Mouse (Mus musculus) forebrain, embryonic 15.5 days (tissue): ENCODE measurements around the gene Ahdc1. TPM values are rescaled to one million over a fixed set of nuclear protein-coding genes. Genes with fewer than 3 reads are reported as not detected.

Source experiments
- ATAC-seq: fragments of 200-750 bp; cut with Nextera tagmentation; replicated peaks from 2 replicates; pipeline ENCODE4 v1.8.0; 2017; ENCODE audit warnings: mild to moderate bottlenecking, moderate TSS enrichment, moderate library complexity
- H3K27ac ChIP-seq: fragments of 300-500 bp; sonication (generic); replicated peaks from 2 replicates; pipeline ENCODE4 v1.5.1; 2015; ENCODE audit warnings: mild to moderate bottlenecking, inconsistent platforms
- H3K27me3 ChIP-seq: fragments of 300-500 bp; sonication (generic); 2 replicates; pipeline ENCODE4 v1.6.1; 2015; ENCODE audit warnings: inconsistent platforms
- H3K36me3 ChIP-seq: fragments of 300-500 bp; sonication (generic); 2 replicates; pipeline ENCODE4 v1.6.1; 2015; ENCODE audit warnings: mild to moderate bottlenecking, inconsistent platforms
- H3K4me1 ChIP-seq: fragments of 300-500 bp; sonication (generic); 2 replicates; pipeline ENCODE4 v1.6.1; 2015; ENCODE audit warnings: inconsistent platforms
- H3K4me2 ChIP-seq: fragments of 300-500 bp; sonication (generic); replicated peaks from 2 replicates; pipeline ENCODE4 v1.6.1; 2015; ENCODE audit warnings: mild to moderate bottlenecking, inconsistent platforms
- H3K4me3 ChIP-seq: fragments of 300-500 bp; sonication (generic); 2 replicates; pipeline ENCODE4 v1.5.1; 2015; ENCODE audit warnings: mild to moderate bottlenecking, inconsistent platforms
- H3K9ac ChIP-seq: fragments of 300-500 bp; sonication (generic); replicated peaks from 2 replicates; pipeline ENCODE4 v1.6.1; 2015; ENCODE audit warnings: mild to moderate bottlenecking, inconsistent platforms
- H3K9me3 ChIP-seq: fragments of 300-500 bp; sonication (generic); 2 replicates; pipeline ENCODE4 v1.6.1; 2016; ENCODE audit warnings: inconsistent platforms
- WGBS: fragments of 180-500 bp; shearing (Covaris S2); methylation state at CpG from one replicate; pipeline ENCODE4 v1.1.7; 2015; ENCODE audit warnings: mixed read lengths; 5-methylcytosine and 5-hydroxymethylcytosine counted together
- polyA plus RNA-seq: library from polyadenylated mRNA; unstranded; fragments of >200 nt; fragmentation: Nextera tagmentation; extraction: Ambion mirVana; gene quantifications from 2 replicates; pipeline ENCODE4 v1.2.1, GENCODE M21; 2015

The Ahdc1 gene
- polyA plus RNA-seq, 1 experiment from 2014 or later: 14.2 TPM

DNA sequence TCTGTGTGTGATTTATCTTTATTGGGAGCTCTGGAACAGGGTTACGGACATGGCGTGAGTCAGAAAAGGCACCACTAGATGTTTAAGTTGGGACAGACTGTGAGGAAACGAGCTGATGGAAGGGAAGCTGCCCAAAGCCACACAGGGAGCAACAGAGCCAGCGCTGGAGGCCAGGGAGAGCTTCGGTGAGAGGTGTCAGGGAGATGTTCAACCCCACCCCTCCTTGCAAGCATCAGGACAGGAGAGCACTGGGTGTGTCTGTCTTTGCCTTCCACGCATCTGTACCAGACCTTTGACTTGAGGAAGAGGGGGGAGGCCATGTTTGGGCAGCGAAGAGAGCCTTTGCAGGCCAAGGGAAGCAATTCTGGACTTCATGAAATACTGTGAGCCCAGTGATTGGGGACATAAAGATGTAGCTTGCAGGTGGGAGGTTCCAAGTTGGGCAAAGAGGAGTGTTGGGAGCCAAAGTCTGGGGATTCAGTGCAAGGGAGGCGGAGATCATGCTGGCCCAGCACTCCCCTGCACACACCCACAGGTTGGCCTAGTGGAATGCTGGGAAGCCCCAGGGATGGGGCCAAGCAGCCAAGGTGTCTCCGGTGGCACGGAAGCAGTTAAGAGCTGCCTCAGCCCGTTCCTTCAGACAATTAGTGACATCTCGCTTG lies 35.8 kb downstream of the Ahdc1 start:
- Histone ChIP-seq H3K27ac (peak overlapping the region; percentile 80), H3K4me1 (peaks cover 98% of the 10 kb centered on the region), H3K27me3 (no peaks in the 10 kb centered on the region), H3K36me3 (no peaks in the 10 kb centered on the region), H3K9me3 (no peaks in the 10 kb centered on the region), H3K4me3 (no peak overlapping the region), H3K9ac (0 out of 2 replicates have a peak overlapping the region, but pooled peaks have one; percentile 13), H3K4me2 (peak overlapping the region; percentile 5; the same call in 1 of the 2 replicates)
- WGBS: 34% methylated on average over 12 of the region's 12 CpGs
- no peak for ATAC-seq

- H3K4me3 ChIP-seq: no peak overlapping the region
- WGBS: 11% methylated on average over 15 of the region's 16 CpGs
Measured at GRCm38 (mm10) chr4:133047353-133048105, 36.5 kb downstream of the Ahdc1 start.

GRCm38 (mm10) chr4:133049071-133049920 lies 38.2 kb downstream of the Ahdc1 start:
- H3K9ac ChIP-seq: no peak overlapping the region
- no peaks in the 10 kb centered on the region for H3K36me3 ChIP-seq
- peak overlapping the region; percentile 80 for H3K27ac ChIP-seq
- H3K9me3 ChIP-seq: no peaks in the 10 kb centered on the region
- no peak overlapping the region for H3K4me3 ChIP-seq
- 0 out of 2 replicates have a peak, but pooled peaks have one; percentile 9 for ATAC-seq
- H3K4me2 ChIP-seq: no peak overlapping the region
- H3K4me1 ChIP-seq: peaks cover 81% of the 10 kb centered on the region
- 54% methylated on average over 19 of the region's 19 CpGs for WGBS
- H3K27me3 ChIP-seq: no peaks in the 10 kb centered on the region

More at GRCm38 (mm10) chr4:133047353-133048105, 36.5 kb downstream of the Ahdc1 start:
- Histone ChIP-seq H3K4me1 (peaks cover 98% of the 10 kb centered on the region), H3K27ac (peak overlapping the region; percentile 80), H3K9ac (peak overlapping the region; percentile 13; the same call in 1 of the 2 replicates), H3K9me3 (no peaks in the 10 kb centered on the region), H3K36me3 (no peaks in the 10 kb centered on the region), H3K27me3 (no peaks in the 10 kb centered on the region), H3K4me2 (peak overlapping the region; percentile 5; the same call in 1 of the 2 replicates)
- no peak for ATAC-seq

DNA sequence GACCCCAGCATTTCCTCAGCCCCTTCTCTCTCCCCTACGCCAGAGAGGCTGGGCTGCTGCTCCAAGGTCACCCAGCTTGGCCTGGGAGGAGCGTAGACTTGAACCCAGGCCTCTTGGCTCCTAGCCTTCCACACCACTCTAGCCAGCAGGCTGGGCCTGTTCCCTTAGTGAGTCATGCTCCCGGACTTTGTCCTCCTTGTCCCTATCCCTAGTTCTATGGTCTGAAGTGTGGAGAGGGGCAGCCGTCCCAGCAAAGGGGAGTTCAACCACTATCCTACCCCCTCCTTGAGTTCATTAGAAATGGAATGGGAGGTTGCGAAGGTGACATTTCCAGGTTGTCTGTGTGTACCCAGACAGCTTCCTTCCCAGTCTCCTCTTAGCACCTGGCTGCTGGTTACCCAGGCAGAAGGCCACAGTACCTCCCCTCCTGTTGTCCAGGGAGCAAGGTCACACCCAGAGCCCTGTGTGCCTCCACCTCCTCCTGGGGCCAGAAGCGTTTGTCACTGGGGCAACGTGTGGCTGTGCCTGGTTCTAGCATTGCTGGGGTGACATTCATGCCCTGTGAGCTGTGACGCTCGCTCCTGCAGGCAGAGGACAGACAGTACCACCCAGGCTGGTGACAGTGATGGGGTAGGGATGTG lies 39.3 kb downstream of the Ahdc1 start:
- Histone ChIP-seq H3K27me3 (no peaks in the 10 kb centered on the region), H3K27ac (no peak overlapping the region), H3K4me3 (no peak overlapping the region)

GRCm38 (mm10) chr4:133050837-133051549 lies 39.9 kb downstream of the Ahdc1 start:
- H3K4me3 ChIP-seq: no peak overlapping the region
- H3K36me3 ChIP-seq: no peaks in the 10 kb centered on the region
- ATAC-seq: no peak
- H3K9me3 ChIP-seq: no peaks in the 10 kb centered on the region
- no peak overlapping the region for H3K4me2 ChIP-seq
- 90% methylated on average over 6 of the region's 6 CpGs for WGBS
- peaks cover 66% of the 10 kb centered on the region for H3K4me1 ChIP-seq
- H3K9ac ChIP-seq: no peak overlapping the region
- H3K27me3 ChIP-seq: no peaks in the 10 kb centered on the region
- H3K27ac ChIP-seq: no peak overlapping the region

More for the DNA sequence above, 39.3 kb downstream of the Ahdc1 start:
- Histone ChIP-seq H3K4me2 (no peak overlapping the region), H3K9ac (no peak overlapping the region), H3K9me3 (no peaks in the 10 kb centered on the region), H3K4me1 (peaks cover 71% of the 10 kb centered on the region), H3K36me3 (no peaks in the 10 kb centered on the region)
- ATAC-seq: no peak
- WGBS: 74% methylated on average over 9 of the region's 9 CpGs

- WGBS: 33% methylated on average over 14 of the region's 14 CpGs
- 0 out of 2 replicates have a peak overlapping the region, but pooled peaks have one; percentile 20 for H3K9ac ChIP-seq
- H3K27ac ChIP-seq: 0 out of 2 replicates have a peak overlapping the region, but pooled peaks have one; percentile 16
- no peaks in the 10 kb centered on the region for H3K27me3 ChIP-seq
- no peak overlapping the region for H3K4me3 ChIP-seq
- no peaks in the 10 kb centered on the region for H3K36me3 ChIP-seq
- H3K4me1 ChIP-seq: peaks cover 65% of the 10 kb centered on the region
- ATAC-seq: no peak
- H3K4me2 ChIP-seq: no peak overlapping the region
- H3K9me3 ChIP-seq: no peaks in the 10 kb centered on the region
Measured at GRCm38 (mm10) chr4:133051550-133051865, 40.4 kb downstream of the Ahdc1 start.

GRCm38 (mm10) chr4:133052029-133052745 lies 41.1 kb downstream of the Ahdc1 start:
- WGBS: 52% methylated on average over 6 of the region's 6 CpGs
- H3K4me1 ChIP-seq: peaks cover 59% of the 10 kb centered on the region
- no peak overlapping the region for H3K4me2 ChIP-seq

DNA sequence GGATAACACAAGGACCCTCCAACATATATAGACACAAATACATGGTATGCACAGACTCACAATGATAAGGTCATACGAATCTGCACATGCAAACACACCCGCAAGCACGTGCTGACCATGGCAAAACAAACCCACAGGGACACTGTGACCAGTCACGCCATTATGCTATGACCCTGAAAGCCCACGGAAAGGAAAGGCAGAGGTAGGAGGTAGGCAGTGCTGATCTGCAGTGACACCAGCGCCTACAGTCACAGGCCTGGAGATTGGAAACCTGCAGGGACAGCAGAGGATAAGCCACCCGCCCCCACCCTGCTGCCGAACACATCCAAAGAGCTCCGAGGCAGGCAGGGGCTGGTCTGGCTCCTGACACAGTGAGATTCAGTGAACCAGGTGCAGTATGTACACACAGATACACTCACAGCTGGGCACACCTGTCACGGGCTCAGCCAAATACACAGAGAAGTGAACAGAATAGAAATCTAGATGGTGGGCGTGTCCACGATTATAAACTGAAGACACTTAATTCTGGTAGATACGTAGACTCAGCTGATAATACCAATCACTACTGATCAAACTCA lies 42.0 kb downstream of the Ahdc1 start:
- H3K27me3 ChIP-seq: no peaks in the 10 kb centered on the region
- no peaks in the 10 kb centered on the region for H3K9me3 ChIP-seq
- H3K36me3 ChIP-seq: no peaks in the 10 kb centered on the region
- H3K4me2 ChIP-seq: no peak overlapping the region
- ATAC-seq: no peak
- no peak overlapping the region for H3K4me3 ChIP-seq
- H3K27ac ChIP-seq: no peak overlapping the region
- H3K9ac ChIP-seq: no peak overlapping the region
- peaks cover 52% of the 10 kb centered on the region for H3K4me1 ChIP-seq
- WGBS: 86% methylated on average over 13 of the region's 13 CpGs

More at GRCm38 (mm10) chr4:133052029-133052745, 41.1 kb downstream of the Ahdc1 start:
- 0 out of 2 replicates have a peak overlapping the region, but pooled peaks have one; percentile 16 for H3K27ac ChIP-seq
- no peaks in the 10 kb centered on the region for H3K9me3 ChIP-seq
- H3K36me3 ChIP-seq: no peaks in the 10 kb centered on the region
- H3K27me3 ChIP-seq: no peaks in the 10 kb centered on the region
- ATAC-seq: no peak
- H3K9ac ChIP-seq: 0 out of 2 replicates have a peak overlapping the region, but pooled peaks have one; percentile 20
- no peak overlapping the region for H3K4me3 ChIP-seq

DNA sequence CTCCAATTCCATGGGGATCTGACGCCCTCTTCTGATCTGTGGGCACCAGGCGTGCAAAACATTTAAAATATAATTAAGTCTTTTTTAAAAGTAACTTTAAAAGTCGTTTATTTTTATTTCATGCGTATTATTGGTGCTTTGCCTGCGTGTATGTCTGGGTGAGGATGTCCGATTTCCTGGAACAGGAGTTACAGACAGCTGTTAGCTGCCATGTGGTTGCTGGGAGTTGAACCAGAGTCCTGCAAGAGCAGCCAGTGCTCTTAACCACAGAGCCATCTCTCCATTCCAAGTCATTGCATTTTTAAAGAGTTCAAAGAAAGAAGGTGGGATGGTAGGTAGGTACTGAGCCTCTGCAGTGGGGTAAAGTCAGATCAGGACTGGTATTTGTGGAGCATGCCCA lies 43.5 kb downstream of the Ahdc1 start:
- no peaks in the 10 kb centered on the region for H3K9me3 ChIP-seq
- H3K4me3 ChIP-seq: no peak overlapping the region
- no peaks in the 10 kb centered on the region for H3K27me3 ChIP-seq
- H3K4me2 ChIP-seq: no peak overlapping the region
- no peak for ATAC-seq
- peaks cover 38% of the 10 kb centered on the region for H3K4me1 ChIP-seq
- H3K36me3 ChIP-seq: no peaks in the 10 kb centered on the region
- 83% methylated on average over 6 of the region's 6 CpGs for WGBS
- H3K9ac ChIP-seq: no peak overlapping the region
- H3K27ac ChIP-seq: no peak overlapping the region

GRCm38 (mm10) chr4:133055163-133055951 lies 44.3 kb downstream of the Ahdc1 start:
- Histone ChIP-seq H3K27me3 (no peaks in the 10 kb centered on the region), H3K9me3 (no peaks in the 10 kb centered on the region), H3K27ac (no peak overlapping the region), H3K4me2 (no peak overlapping the region), H3K9ac (no peak overlapping the region), H3K4me3 (no peak overlapping the region), H3K4me1 (peaks cover 29% of the 10 kb centered on the region), H3K36me3 (peaks cover under 1% of the 10 kb centered on the region; the same call in 1 of the 2 replicates)
- 0 out of 2 replicates have a peak, but pooled peaks have one; percentile 3 for ATAC-seq
- WGBS: 81% methylated on average over 8 of the region's 8 CpGs
